Mouse (Mus musculus): ENCODE data around the gene Arhgap45.

GRCm38 (mm10) chr10:79968181-79968580 is 48.3 kb upstream of the Arhgap45 start:
- TF ChIP-seq POLR2A (IDR thresholded peaks at IDR 0.05; ENCODE audit: extremely low read depth, insufficient read depth, low read length) (no peak), CTCF (IDR thresholded peaks at IDR 0.05; ENCODE audit: extremely low read depth, insufficient read depth, low read length) (no peak)
